Mouse (Mus musculus) lung, adult 2 months (tissue): ENCODE measurements around the gene Pparg.

Experiments used
- CTCF ChIP-seq: fragments of 200-500 bp; IDR thresholded peaks from 2 replicates; pipeline ENCODE4 v1.5.1; 2011; ENCODE audit warnings: mild to moderate bottlenecking, low read length, control low read depth; ENCODE audit not compliant: insufficient read depth
- POLR2A ChIP-seq: fragments of 200-500 bp; IDR thresholded peaks from 2 replicates; pipeline ENCODE4 v1.6.1; 2011; ENCODE audit warnings: low read depth, mild to moderate bottlenecking, control low read depth, low read length, borderline replicate concordance; ENCODE audit errors: extremely low read depth

- TF ChIP-seq CTCF (no peak), POLR2A (no peak)
Measured at GRCm38 (mm10) chr6:115315770-115316169, 45.0 kb upstream of the Pparg start.
